Mouse (Mus musculus): Measurements from ENCODE around the gene Fig4.

Fig4 gene

GRCm38 (mm10) chr10:41282086-41282485, 21.0 kb downstream of the Fig4 start:
- no peak for TF ChIP-seq GATA4 (IDR thresholded peaks at IDR 0.05; ENCODE audit: insufficient replicate concordance, low read length)

GRCm38 (mm10) chr10:41280796-41281195, 22.3 kb downstream of the Fig4 start:
- no peak for TF ChIP-seq GATA4 (IDR thresholded peaks at IDR 0.05; ENCODE audit: insufficient replicate concordance, low read length)

- TF ChIP-seq GATA4 (IDR thresholded peaks at IDR 0.05; ENCODE audit: insufficient replicate concordance, low read length), result no peak
Measured at GRCm38 (mm10) chr10:41280177-41280576, 22.9 kb downstream of the Fig4 start.

GRCm38 (mm10) chr10:41278808-41279207, 24.3 kb downstream of the Fig4 start:
- TF ChIP-seq GATA4 (IDR thresholded peaks at IDR 0.05; ENCODE audit: insufficient replicate concordance, low read length), result no peak

GRCm38 (mm10) chr10:41274871-41275270, 28.2 kb downstream of the Fig4 start:
- no peak for TF ChIP-seq GATA4 (IDR thresholded peaks at IDR 0.05; ENCODE audit: insufficient replicate concordance, low read length)

- no peak for TF ChIP-seq GATA4 (IDR thresholded peaks at IDR 0.05; ENCODE audit: insufficient replicate concordance, low read length)
Measured at GRCm38 (mm10) chr10:41271860-41272259, 31.2 kb downstream of the Fig4 start.

GRCm38 (mm10) chr10:41261889-41262288, 41.2 kb downstream of the Fig4 start:
- no peak for TF ChIP-seq GATA4 (IDR thresholded peaks at IDR 0.05; ENCODE audit: insufficient replicate concordance, low read length)

- no peak for TF ChIP-seq GATA4 (IDR thresholded peaks at IDR 0.05; ENCODE audit: insufficient replicate concordance, low read length)
Measured at GRCm38 (mm10) chr10:41261218-41261617, 41.8 kb downstream of the Fig4 start.

GRCm38 (mm10) chr10:41260243-41261006, 42.6 kb downstream of the Fig4 start:
- no peak for TF ChIP-seq GATA4 (IDR thresholded peaks at IDR 0.05; ENCODE audit: insufficient replicate concordance, low read length)

GRCm38 (mm10) chr10:41250749-41251065, 52.4 kb downstream of the Fig4 start:
- TF ChIP-seq GATA4 (IDR thresholded peaks at IDR 0.05; ENCODE audit: insufficient replicate concordance, low read length), result no peak

GRCm38 (mm10) chr10:41250045-41250748, 52.9 kb downstream of the Fig4 start:
- TF ChIP-seq GATA4 (IDR thresholded peaks at IDR 0.05; ENCODE audit: insufficient replicate concordance, low read length), result no peak

- TF ChIP-seq GATA4 (IDR thresholded peaks at IDR 0.05; ENCODE audit: insufficient replicate concordance, low read length), result no peak
Measured at GRCm38 (mm10) chr10:41249006-41249659, 53.9 kb downstream of the Fig4 start.

GRCm38 (mm10) chr10:41247800-41248473, 55.1 kb downstream of the Fig4 start:
- no peak for TF ChIP-seq GATA4 (IDR thresholded peaks at IDR 0.05; ENCODE audit: insufficient replicate concordance, low read length)

- TF ChIP-seq GATA4 (IDR thresholded peaks at IDR 0.05; ENCODE audit: insufficient replicate concordance, low read length), result no peak
Measured at GRCm38 (mm10) chr10:41246111-41246510, 56.9 kb downstream of the Fig4 start.

GRCm38 (mm10) chr10:41245477-41245876, 57.6 kb downstream of the Fig4 start:
- TF ChIP-seq GATA4 (IDR thresholded peaks at IDR 0.05; ENCODE audit: insufficient replicate concordance, low read length), result no peak

Data from liver, adult (tissue).